Comparison of ENCODE assay signal across 16 mouse cellular contexts in genomic region chr9:32594346-32594745, GRCm38 (mm10). TPM values are rescaled to one million over a fixed set of nuclear protein-coding genes. Genes with fewer than 3 reads are reported as not detected.
DNase-seq lines count a peak whose midpoint lies in the region; ATAC-seq and TF ChIP-seq lines count a peak whose summit lies in the region.
"Had no signal": no experiment of that assay in that cellular context is flagged by ENCODE, and none has a peak within 500 bp of the region (broad histone marks: within the 10 kb centered on the region; RNA-seq: fewer than 3 reads in every experiment).

No protein-coding gene starts in this region.

- peak; percentile 41; the same call in 1 of the 2 replicates for ATAC-seq in megakaryocyte, adult 5-6 weeks (ENCODE audit: poor library complexity, severe bottlenecking)
- ATAC-seq: forebrain, embryonic 15.5 days; hindbrain, postnatal 0 days had no signal

- H3K4me1 ChIP-seq in spleen, adult 2 months (ENCODE audit: control insufficient read depth, insufficient read depth, insufficient read length) = peaks cover 30% of the 10 kb centered on the region

- no peak for TF ChIP-seq POLR2A in spleen, adult 2 months (IDR thresholded peaks at IDR 0.05; ENCODE audit: low read depth, low read length)

- H3K4me3 ChIP-seq in gastrocnemius, adult 2 months = no peak overlapping the region
- H3K4me3 ChIP-seq in spleen, adult 2 months (ENCODE audit: extremely low read depth, insufficient read depth, insufficient read length) = no peak overlapping the region
- H3K4me3 ChIP-seq: forebrain, embryonic 15.5 days; lung, embryonic 15.5 days; neural tube, embryonic 12.5 days had no signal

- intact Hi-C loops in gastrocnemius, adult 2 months (cut with DNase I) = loop anchor here (5.0 to 10.0 kb wide), 3 partner anchors 78 to 240 kb away; no protein-coding TSS in a partner anchor
- intact Hi-C loops in left cerebral cortex, postnatal 14 days (cut with DNase I) = loop anchor here (5.0 to 10.0 kb wide), 2 partner anchors 100 to 187 kb away; no protein-coding TSS in a partner anchor

- H3K36me3 ChIP-seq in spleen, adult 2 months (ENCODE audit: control insufficient read depth, insufficient read depth, low read length) = no peaks in the 10 kb centered on the region
- H3K36me3 ChIP-seq: forebrain, embryonic 15.5 days; lung, embryonic 15.5 days; neural tube, embryonic 12.5 days had no signal

- no peak for DNase-seq in gastrocnemius, adult 2 months
- no peak for DNase-seq in gastrocnemius, postnatal 25 days
- DNase-seq in spleen, adult 2 months (ENCODE audit: low read depth in 1 of 2, low spot score in 2 of 2) = no peak
- no peak for DNase-seq in spleen, postnatal 4 days (ENCODE audit: low spot score in 2 of 2)
- DNase-seq in left cerebral cortex, postnatal 14 days (ENCODE audit: low spot score in 2 of 2) = no peak
- DNase-seq in ovary, postnatal 10 days (ENCODE audit: low spot score) = no peak
- no peak for DNase-seq in urinary bladder, postnatal 25 days (ENCODE audit: low spot score)
- DNase-seq: cerebellum, adult 9-11 months; gastrocnemius, postnatal 10 days; right cerebral cortex, adult 18-20 months had no signal

- WGBS in spleen, adult 2 months = 55% methylated on average over 4 of the region's 4 CpGs

- H3K27ac ChIP-seq in gastrocnemius, adult 2 months = peak overlapping the region; percentile 79
- H3K27ac ChIP-seq in spleen, adult 2 months (ENCODE audit: insufficient read depth, low read length) = peak overlapping the region; percentile 79
- H3K27ac ChIP-seq: forebrain, embryonic 15.5 days; hindbrain, postnatal 0 days; neural tube, embryonic 12.5 days had no signal

- TF ChIP-seq CTCF in gastrocnemius, adult 2 months (IDR thresholded peaks at IDR 0.05) = no peak
- TF ChIP-seq CTCF in spleen, adult 2 months (IDR thresholded peaks at IDR 0.05; ENCODE audit: extremely low read depth, insufficient read depth, insufficient read length, insufficient replicate concordance) = no peak

- no peaks in the 10 kb centered on the region for H3K27me3 ChIP-seq in spleen, adult 2 months (ENCODE audit: control insufficient read depth, insufficient read depth, low read length)
- H3K27me3 ChIP-seq: forebrain, embryonic 15.5 days; lung, embryonic 15.5 days had no signal

RNA-seq across cellular contexts. Expression of gene Ets1, which starts 41.7 kb away (rescaled TPM):
- total RNA-seq in gastrocnemius, adult 2 months (2021) = 10 to 100 TPM; 11.6 to 11.7 TPM
- total RNA-seq in gastrocnemius, postnatal 25 days (2021) = 10 to 100 TPM; 19.1 to 21.7 TPM
- polyA plus RNA-seq in spleen, adult 2 months (2012; rRNA removed) = 115 and 129 TPM in 2 replicates
- 8.6 and 16.8 TPM in 2 replicates for total RNA-seq in megakaryocyte, adult 5-6 weeks (2015)
- 29.5 and 33.1 TPM in 2 replicates for total RNA-seq in megakaryocyte, adult 5-6 weeks (2017)
- 10 to 100 TPM; 19.0 to 20.1 TPM for total RNA-seq in left cerebral cortex, postnatal 14 days (2021)

RNA-seq across cellular contexts. Expression of gene Fli1, which starts 51.7 kb away (rescaled TPM):
- total RNA-seq in gastrocnemius, adult 2 months (2021) = 1 to 10 TPM; 7.9 to 8.5 TPM
- 1 to 10 TPM; 7.3 to 9.4 TPM for total RNA-seq in gastrocnemius, postnatal 25 days (2021)
- polyA plus RNA-seq in spleen, adult 2 months (2012; rRNA removed) = 24.4 and 31.3 TPM in 2 replicates
- 89.0 and 92.7 TPM in 2 replicates for total RNA-seq in megakaryocyte, adult 5-6 weeks (2015)
- 95.8 and 106 TPM in 2 replicates for total RNA-seq in megakaryocyte, adult 5-6 weeks (2017)
- 1 to 10 TPM; 7.6 to 7.8 TPM for total RNA-seq in left cerebral cortex, postnatal 14 days (2021)
- polyA plus RNA-seq: C2C12 had no signal

Comparison
In these comparisons a context has a peak if more than half of its experiments do, and no peak if none do; other contexts are left out.
1. RNA of gene Fli1, which starts 51.7 kb away (total RNA-seq): 89.0 to 106 TPM in megakaryocyte, adult 5-6 weeks; 7.3 to 9.4 TPM in gastrocnemius, postnatal 25 days, 7.9 to 8.5 TPM in gastrocnemius, adult 2 months and 7.6 to 7.8 TPM in left cerebral cortex, postnatal 14 days; every median in the first group is over 4 times any median in the second.